Mouse (Mus musculus) thymus, postnatal 36 days (tissue): ENCODE data around the gene Spopl.
"Not testable (repeated sequence)": the region's sequence is repeated elsewhere in the genome, so short reads cannot be mapped to it uniquely, and the experiment has no call there.

Experiments used
- DNase-seq, 2 experiments: peaks; one replicate each; pipeline ENCODE4 v3.0.0; 2022; ENCODE audit warnings: mixed read lengths in 2 of 2

Gene Spopl

DNA sequence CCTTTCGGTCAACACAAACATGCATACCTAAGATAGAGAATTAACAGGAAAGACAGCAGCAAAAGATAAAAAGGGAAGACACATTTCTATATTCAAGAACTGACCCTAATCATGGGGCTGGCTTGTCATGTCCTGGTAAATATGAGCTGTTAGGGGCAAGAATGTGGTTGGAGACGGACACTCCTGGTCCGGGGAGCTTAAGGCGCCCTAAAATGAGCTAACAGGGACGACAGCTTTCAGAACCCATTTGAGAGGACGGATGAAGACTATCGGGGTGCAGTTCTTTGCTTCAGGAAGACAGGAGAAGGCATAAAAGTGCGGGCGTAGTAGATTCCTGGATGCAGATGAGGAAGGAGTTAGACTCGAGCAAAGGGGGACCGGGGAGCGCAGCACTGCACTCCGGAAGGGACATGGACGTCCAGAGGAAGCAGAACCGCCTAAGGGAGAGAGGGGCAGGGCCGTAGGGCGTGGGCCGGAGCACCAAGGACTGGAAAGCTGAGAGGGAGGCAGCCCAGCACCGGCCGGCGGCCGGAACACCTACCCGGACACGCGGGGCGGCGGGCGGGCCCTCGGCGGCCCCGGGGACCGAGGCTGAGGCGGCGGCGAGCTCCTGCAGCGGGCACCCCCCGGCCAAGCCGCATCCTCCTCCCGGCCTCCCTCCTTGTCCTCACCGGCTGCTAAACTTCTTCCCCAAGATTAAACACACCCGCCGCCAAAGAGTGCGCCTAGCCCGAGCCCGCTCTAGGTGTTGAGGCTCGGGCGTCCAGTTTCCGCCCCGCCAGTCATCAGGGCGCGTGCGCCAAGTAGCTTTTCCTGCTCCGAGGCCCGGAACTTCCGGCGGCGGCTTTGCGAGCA, at the start of gene Spopl:
Gene Spopl, minus strand, starts transcription at position 805 of the 855 bp plus-strand sequence.
- DNase-seq: peak; percentile 81 to 84

DNA sequence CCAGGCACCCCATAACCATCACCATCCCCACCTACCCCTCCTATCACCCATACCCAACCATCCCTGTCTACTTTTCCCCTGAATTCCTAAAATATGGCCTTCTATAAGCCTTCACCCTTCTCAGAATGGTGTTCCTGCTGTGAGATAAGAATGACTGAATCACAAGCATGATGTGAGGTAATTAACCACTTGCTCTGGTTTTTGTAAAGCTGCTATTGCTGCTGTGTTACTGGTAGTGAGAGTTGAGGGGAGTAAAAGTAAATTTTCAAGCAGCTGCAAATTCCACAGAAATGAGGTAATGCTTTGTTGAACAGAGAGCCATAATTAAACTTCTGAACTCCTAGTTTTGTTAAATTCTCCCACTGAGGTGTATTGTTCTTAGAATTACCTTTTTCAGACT, 48.2 kb upstream of the Spopl start:
- no peak for DNase-seq

- DNase-seq: no peak
Observed at GRCm38 (mm10) chr2:23617989-23618388, 46.1 kb upstream of the Spopl start.

DNA sequence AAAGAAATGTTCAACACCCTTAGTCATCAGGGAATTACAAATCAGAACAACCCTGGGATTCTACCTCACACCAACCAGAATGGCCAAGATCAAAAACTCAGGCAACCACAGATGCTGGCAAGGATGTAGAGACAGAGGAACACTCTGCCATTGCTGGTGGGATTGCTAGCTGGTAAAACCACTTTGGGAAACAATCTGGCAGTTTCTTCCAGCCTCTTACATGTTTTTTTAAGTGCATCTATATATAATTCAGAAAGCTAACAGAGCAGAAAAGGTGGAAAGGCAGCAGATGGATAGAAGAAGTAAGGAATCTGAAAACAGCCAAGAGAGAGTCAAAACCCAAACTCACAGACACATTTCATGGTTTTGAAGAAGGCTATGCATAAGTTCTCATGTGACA, 33.5 kb upstream of the Spopl start:
- DNase-seq: no peak

- no peak for DNase-seq
Observed at GRCm38 (mm10) chr2:23588769-23589168, 16.9 kb upstream of the Spopl start.

- DNase-seq: not testable (repeated sequence)
Observed at GRCm38 (mm10) chr2:23572157-23572532, 239 bp upstream of the Spopl start.

GRCm38 (mm10) chr2:23570563-23570962, 1.3 kb downstream of the Spopl start:
- DNase-seq: no peak

- no peak for DNase-seq
Observed at GRCm38 (mm10) chr2:23568775-23569174, 3.1 kb downstream of the Spopl start.

DNA sequence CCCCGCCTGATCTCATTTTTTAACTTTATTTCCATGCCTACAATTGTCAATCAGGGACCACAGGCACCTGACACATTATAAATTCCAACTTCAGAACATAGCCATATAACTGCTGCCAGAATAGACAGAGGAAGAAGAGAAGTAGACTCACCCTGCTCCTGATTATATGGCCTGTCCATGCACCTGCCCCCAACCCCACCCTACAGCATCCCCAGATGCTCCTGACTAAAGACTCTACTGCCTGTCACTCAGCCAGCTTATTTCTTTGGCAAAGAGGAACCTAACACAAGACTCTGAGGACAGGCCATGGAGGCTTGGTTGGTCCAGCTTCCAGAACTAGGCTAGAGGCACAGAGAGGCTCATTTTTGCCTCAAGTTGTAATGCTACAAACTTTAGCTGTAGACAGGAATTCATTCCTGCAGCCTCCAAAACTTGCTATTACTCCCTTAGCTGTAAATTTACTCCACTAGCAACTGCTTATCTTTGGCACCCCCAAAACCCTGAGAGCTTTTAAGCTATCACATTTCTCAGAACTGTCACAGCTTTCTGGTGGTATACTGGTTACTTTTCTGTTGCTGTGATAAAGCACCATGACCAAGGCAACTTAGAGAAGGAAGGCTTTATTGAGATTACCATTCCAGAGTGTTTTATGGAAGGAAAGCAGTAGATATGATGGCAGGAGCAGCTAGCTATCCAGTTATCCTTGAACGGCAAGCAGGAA, 6.7 kb downstream of the Spopl start:
- DNase-seq: no peak

- DNase-seq: no peak
Observed at GRCm38 (mm10) chr2:23562898-23563297, 9.0 kb downstream of the Spopl start.

DNA sequence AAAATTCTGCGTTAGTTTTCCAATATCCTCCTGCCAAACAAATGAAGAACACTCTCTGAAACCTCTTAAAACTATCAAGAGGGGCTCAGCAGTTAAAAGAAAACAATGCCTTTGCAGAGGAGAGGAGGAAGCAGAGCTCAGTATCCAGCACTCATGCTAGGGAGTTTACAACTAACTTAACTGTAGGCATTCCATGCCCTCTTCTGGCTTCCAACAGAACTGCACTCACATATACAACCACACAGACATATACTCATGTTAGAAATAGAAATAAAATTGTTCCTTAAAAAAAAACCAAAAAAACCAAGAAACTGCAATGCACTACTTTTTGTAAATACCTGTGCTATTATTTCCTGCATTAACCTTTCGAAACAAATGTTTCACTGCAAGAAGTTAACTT, 12.7 kb downstream of the Spopl start:
- no peak for DNase-seq

- no peak for DNase-seq
Observed at GRCm38 (mm10) chr2:23551235-23551634, 20.7 kb downstream of the Spopl start.

DNA sequence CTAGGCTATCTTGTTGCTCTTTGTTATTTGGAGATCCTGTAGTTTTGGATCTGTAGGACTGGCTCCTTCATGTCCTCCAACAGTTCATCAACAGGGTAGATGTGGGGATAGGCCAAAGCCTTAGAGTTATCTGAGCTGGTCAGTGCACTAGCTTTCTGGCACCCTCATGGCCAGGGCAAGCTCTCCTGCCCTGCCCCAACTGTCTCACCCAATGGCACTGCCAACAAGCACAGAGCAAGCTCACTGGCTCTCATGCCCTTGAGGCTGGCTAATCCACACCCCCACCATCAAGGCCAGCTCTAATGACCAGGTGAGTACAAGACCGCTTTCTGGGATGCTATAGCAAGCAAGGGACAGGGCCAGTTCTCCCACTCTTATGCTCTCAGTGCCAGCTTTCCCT, 24.7 kb downstream of the Spopl start:
- DNase-seq: no peak

GRCm38 (mm10) chr2:23539967-23540366, 31.9 kb downstream of the Spopl start:
- DNase-seq: no peak

GRCm38 (mm10) chr2:23527717-23528116, 44.2 kb downstream of the Spopl start:
- DNase-seq: not testable (repeated sequence)

GRCm38 (mm10) chr2:23505141-23505540, 66.8 kb downstream of the Spopl start:
- DNase-seq: no peak

- no peak for DNase-seq
Observed at GRCm38 (mm10) chr2:23481715-23482114, 90.2 kb downstream of the Spopl start.

- DNase-seq: no peak
Observed at GRCm38 (mm10) chr2:23467471-23467870, 104.4 kb downstream of the Spopl start.

- no peak for DNase-seq
Observed at GRCm38 (mm10) chr2:23457452-23457851, 114.5 kb downstream of the Spopl start.
